Mouse (Mus musculus) embryonic facial prominence, embryonic 12.5 days (tissue): ENCODE measurements around the gene Gm45837. TPM values are rescaled to one million over a fixed set of nuclear protein-coding genes. Genes with fewer than 3 reads are reported as not detected.

Experiments
- ATAC-seq: fragments of 200-750 bp; cut with Nextera tagmentation; 2 replicates; pipeline ENCODE4 v1.8.0; 2017; ENCODE audit not compliant: insufficient number of reproducible peaks, insufficient read depth, low FRiP score, low TSS enrichment
- H3K27ac ChIP-seq: fragments of 300-500 bp; sonication (generic); 2 replicates; pipeline ENCODE4 v1.5.1; 2016; ENCODE audit warnings: mild to moderate bottlenecking
- H3K27me3 ChIP-seq: fragments of 300-500 bp; sonication (generic); 2 replicates; pipeline ENCODE4 v1.6.1; 2016; ENCODE audit warnings: mild to moderate bottlenecking, moderate library complexity
- H3K36me3 ChIP-seq: fragments of 300-500 bp; sonication (generic); 2 replicates; pipeline ENCODE4 v1.6.1; 2016; ENCODE audit warnings: mild to moderate bottlenecking
- H3K4me1 ChIP-seq: fragments of 300-500 bp; sonication (generic); 2 replicates; pipeline ENCODE4 v1.6.1; 2016
- H3K4me2 ChIP-seq: fragments of 300-500 bp; sonication (generic); replicated peaks from 2 replicates; pipeline ENCODE4 v1.6.1; 2016; ENCODE audit warnings: mild to moderate bottlenecking, moderate library complexity
- H3K4me3 ChIP-seq: fragments of 300-500 bp; sonication (generic); 2 replicates; pipeline ENCODE4 v1.5.1; 2016; ENCODE audit warnings: mild to moderate bottlenecking
- H3K9ac ChIP-seq: fragments of 300-500 bp; sonication (generic); 2 replicates; pipeline ENCODE4 v1.6.1; 2016; ENCODE audit warnings: mild to moderate bottlenecking, moderate library complexity
- H3K9me3 ChIP-seq: fragments of 300-500 bp; sonication (generic); 2 replicates; pipeline ENCODE4 v1.6.1; 2016; ENCODE audit warnings: mild to moderate bottlenecking, moderate library complexity
- WGBS: fragments of 180-500 bp; shearing (Covaris S2); methylation state at CpG from one replicate; pipeline ENCODE4 v1.1.7; 2016; 5-methylcytosine and 5-hydroxymethylcytosine counted together
- polyA plus RNA-seq: library from polyadenylated mRNA; unstranded; fragments of >200 nt; fragmentation: Nextera tagmentation; extraction: Ambion mirVana; gene quantifications from 2 replicates; pipeline ENCODE4 v1.2.1, GENCODE M21; 2016

Gene Gm45837
- polyA plus RNA-seq, 1 experiment from 2014 or later, result not detected

DNA sequence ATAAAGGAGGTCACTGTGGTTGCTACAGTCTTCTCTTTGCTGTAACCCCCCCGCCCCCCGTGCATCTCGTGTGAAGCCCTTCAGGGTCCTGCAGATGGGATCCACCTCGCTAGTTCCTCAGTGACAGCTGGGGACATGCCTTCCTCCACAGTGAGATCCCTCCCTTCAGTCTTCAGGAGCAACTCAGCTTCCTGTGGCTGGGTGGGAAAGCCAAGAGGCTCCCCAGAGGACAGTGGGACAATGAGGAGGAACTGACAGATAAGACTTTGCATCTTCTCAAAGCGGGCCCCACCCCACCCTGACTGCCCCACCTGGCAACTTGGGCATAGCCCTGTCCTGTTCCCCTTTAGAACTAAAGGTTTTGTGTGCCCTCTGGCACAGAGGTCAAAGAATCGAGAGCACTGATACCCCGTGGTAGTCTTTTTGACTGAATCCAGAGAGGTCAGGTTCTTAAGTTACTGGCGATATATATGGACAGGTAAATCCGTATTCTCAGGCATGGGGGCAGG lies 48.7 kb downstream of the Gm45837 start:
- 73% methylated on average over 9 of the region's 9 CpGs for WGBS
- no peak overlapping the region for H3K4me2 ChIP-seq
- no peak overlapping the region for H3K27ac ChIP-seq
- no peak overlapping the region for H3K4me3 ChIP-seq
- H3K9me3 ChIP-seq, result no peaks in the 10 kb centered on the region
- H3K9ac ChIP-seq, result no peak overlapping the region
- no peaks in the 10 kb centered on the region for H3K36me3 ChIP-seq
- H3K4me1 ChIP-seq, result peaks cover 3% of the 10 kb centered on the region; the same call in 1 of the 2 replicates
- ATAC-seq, result no peak
- H3K27me3 ChIP-seq, result 0 out of 2 replicates have a peak, but pooled peaks cover 12% of the 10 kb centered on the region

DNA sequence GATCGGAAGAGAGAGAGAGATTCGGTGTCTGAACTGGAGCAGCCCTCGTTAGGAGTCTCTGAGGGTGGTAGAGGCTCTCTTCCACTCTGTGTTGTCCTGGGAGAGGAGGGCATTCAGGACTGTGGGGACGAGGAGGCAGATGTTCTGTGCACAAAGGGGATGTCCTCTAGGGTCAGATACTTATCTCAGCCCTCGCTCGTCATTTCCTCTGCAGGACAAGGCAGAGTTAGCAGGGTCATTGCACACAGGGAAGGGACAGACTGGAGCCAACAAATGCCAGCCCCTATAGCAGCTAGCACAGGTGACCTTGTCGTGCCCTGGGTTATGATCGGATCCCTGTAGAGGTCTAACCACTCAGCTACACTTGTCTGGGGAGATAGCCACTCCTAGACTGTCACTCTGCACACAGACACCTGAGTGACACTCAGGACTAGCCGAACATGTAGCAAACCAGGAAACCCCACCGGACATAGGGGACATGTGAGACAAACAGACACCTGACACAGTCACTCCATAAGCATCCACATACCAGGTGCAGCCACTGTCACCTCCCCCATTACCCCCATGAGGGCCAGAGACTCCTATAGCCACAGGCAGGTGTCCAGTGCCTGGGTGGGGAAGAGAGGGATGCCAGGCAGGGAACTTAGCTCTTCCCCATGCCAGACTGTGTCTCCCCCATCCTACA lies 49.4 kb downstream of the Gm45837 start:
- no peak for ATAC-seq
- peaks cover 8% of the 10 kb centered on the region for H3K4me1 ChIP-seq
- no peaks in the 10 kb centered on the region for H3K36me3 ChIP-seq

DNA sequence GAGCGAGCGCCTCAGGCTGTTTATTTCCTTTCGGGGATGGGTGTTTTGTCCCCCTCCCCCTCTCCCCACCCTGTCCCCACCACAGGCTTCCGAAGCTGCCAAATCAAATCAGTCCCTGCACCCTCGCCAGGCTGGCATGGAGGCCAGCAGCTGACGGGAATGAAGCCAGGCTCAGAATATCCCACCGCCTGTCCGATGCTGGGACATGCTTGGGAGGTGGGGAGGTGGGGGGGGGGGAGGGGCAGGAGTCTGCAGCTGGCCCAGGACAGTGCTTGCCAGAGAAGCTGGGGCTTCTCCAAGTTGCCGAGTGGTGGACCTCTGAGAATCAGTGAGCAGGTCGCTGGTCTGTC lies 49.9 kb downstream of the Gm45837 start:
- Histone ChIP-seq H3K36me3 (no peaks in the 10 kb centered on the region), H3K27me3 (0 out of 2 replicates have a peak, but pooled peaks cover 7% of the 10 kb centered on the region), H3K4me2 (no peak overlapping the region), H3K4me1 (peaks cover 13% of the 10 kb centered on the region), H3K4me3 (no peak overlapping the region), H3K27ac (no peak overlapping the region), H3K9ac (no peak overlapping the region), H3K9me3 (no peaks in the 10 kb centered on the region)
- WGBS, result 44% methylated on average over 10 of the region's 10 CpGs
- ATAC-seq, result no peak

More for the DNA sequence above, 49.4 kb downstream of the Gm45837 start:
- 61% methylated on average over 10 of the region's 10 CpGs for WGBS
- Histone ChIP-seq H3K9ac (no peak overlapping the region), H3K4me2 (no peak overlapping the region), H3K9me3 (no peaks in the 10 kb centered on the region), H3K27me3 (0 out of 2 replicates have a peak, but pooled peaks cover 12% of the 10 kb centered on the region), H3K27ac (no peak overlapping the region), H3K4me3 (no peak overlapping the region)

DNA sequence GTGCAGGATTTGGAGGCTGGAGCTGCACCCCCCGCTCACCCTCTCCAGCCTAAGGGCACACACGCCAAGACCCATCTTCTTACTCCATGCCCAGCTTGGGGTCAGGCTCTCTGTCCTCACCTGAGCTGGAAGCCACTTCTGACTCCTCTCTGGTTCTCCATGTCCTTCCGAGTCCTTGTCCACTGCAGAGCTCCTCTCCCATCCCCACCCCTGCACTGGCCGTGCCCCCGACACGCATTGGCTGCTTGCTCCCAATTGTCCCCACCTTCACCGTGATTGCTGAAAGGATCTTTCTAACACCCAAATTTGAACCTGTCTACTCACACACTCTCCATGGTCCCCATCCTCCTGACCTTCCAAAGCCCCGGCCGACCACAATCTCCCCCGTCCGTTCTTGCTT lies 50.9 kb downstream of the Gm45837 start:
- H3K36me3 ChIP-seq, result no peaks in the 10 kb centered on the region
- 0 out of 2 replicates have a peak, but pooled peaks cover 5% of the 10 kb centered on the region for H3K27me3 ChIP-seq
- no peak overlapping the region for H3K4me3 ChIP-seq
- H3K4me1 ChIP-seq, result peaks cover 13% of the 10 kb centered on the region
- no peak for ATAC-seq
- H3K4me2 ChIP-seq, result no peak overlapping the region
- WGBS, result 79% methylated on average over 11 of the region's 11 CpGs
- H3K9me3 ChIP-seq, result no peaks in the 10 kb centered on the region
- no peak overlapping the region for H3K9ac ChIP-seq
- no peak overlapping the region for H3K27ac ChIP-seq

DNA sequence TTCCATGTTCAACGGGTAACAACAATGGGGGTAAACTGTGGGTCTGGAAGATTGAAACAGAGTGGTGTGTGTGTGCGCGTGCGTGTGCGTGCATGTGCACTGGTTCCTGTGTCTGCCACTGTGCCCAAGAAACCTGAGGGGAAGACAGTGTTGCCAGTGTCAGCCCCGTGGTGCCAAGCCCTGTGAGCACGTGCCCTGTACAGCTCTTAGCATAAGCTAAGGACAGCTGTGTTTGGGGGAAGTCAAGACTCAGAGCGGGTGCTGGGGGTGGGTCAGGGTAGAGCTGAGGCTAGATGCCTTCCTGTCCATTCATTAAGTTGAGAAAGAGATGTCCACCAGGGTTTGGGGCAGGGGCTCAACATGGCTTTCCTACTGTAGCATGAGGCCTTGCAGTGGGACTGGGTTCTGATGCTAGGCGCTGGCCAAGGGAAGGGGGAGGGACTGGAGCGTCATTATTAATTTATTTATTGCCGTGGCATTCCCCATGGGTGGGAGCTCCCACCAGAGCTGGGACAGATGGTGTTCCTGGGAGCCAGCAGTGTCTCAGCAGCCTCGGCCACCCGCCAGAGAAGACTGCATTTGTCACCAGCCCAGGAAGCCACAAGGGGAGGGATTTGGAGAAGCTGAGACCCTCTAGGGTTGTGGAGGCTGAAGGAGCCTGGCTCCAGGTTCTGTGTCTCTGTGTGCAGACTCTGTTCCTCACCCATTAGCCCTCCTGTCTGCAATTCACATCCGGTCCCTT lies 51.8 kb downstream of the Gm45837 start:
- Histone ChIP-seq H3K4me2 (no peak overlapping the region), H3K4me3 (no peak overlapping the region), H3K4me1 (peaks cover 10% of the 10 kb centered on the region), H3K9me3 (no peaks in the 10 kb centered on the region), H3K27me3 (0 out of 2 replicates have a peak, but pooled peaks cover 5% of the 10 kb centered on the region), H3K9ac (no peak overlapping the region), H3K27ac (no peak overlapping the region), H3K36me3 (no peaks in the 10 kb centered on the region)
- no peak for ATAC-seq
- WGBS, result 79% methylated on average over 14 of the region's 14 CpGs

DNA sequence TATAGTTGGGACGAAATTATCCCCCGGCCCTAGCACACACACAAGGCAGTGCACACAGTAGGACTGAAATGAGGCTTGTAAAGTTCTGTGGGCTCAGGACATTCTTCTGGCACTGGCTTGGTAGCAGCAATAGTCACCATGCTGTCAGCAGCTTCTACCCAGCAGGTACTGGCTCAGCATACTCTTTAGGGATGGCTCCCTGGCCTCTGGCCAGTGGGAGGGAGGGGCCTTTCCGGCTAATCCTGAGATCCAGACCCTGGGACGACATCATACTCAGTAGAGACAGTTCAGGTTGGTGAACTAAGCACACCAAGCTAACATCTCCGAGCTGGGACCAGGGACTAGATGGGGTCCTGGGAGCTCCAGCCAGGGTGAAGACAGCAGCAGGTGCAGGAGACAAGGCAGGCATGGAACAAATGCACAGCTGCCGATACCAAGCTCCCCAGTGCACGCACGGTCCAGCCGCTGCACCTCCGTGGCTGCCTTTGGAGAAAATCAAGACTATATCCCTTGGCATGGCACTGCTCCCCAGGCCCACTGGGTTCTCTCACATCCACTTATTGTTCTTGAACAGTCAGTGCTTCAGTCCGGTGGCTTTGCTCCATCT lies 53.1 kb downstream of the Gm45837 start:
- peaks cover 10% of the 10 kb centered on the region for H3K4me1 ChIP-seq
- no peak overlapping the region for H3K4me3 ChIP-seq
- no peak overlapping the region for H3K4me2 ChIP-seq
- no peaks in the 10 kb centered on the region for H3K27me3 ChIP-seq
- no peaks in the 10 kb centered on the region for H3K36me3 ChIP-seq
- WGBS, result 76% methylated on average over 11 of the region's 11 CpGs
- H3K27ac ChIP-seq, result no peak overlapping the region
- ATAC-seq, result no peak
- H3K9me3 ChIP-seq, result no peaks in the 10 kb centered on the region
- no peak overlapping the region for H3K9ac ChIP-seq

DNA sequence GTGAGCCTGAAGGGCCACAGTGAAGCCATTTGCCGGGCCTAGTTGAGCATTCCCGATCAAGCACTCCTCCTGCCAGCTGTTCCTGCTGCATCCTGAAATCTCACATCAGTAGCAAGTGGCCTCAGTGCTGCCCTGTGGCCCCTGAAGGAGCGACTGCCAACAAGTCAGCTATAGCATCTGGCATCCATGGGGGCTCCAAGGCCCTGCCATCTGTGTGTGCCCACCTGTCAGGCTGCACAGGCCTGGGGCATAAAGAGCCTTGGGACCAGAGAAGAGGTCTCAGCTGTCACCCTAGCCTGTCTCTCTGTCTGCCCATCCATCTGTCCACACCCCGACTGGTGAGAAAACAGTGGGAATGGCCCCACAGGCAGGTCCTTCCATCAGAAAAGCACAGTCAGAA lies 54.2 kb downstream of the Gm45837 start:
- Histone ChIP-seq H3K27me3 (no peaks in the 10 kb centered on the region), H3K4me2 (no peak overlapping the region), H3K9me3 (no peaks in the 10 kb centered on the region), H3K9ac (no peak overlapping the region), H3K27ac (0 out of 2 replicates have a peak overlapping the region, but pooled peaks have one; percentile 5), H3K4me1 (peaks cover 10% of the 10 kb centered on the region), H3K4me3 (no peak overlapping the region), H3K36me3 (no peaks in the 10 kb centered on the region)
- ATAC-seq, result no peak
- WGBS, result 69% methylated on average over 4 of the region's 4 CpGs

DNA sequence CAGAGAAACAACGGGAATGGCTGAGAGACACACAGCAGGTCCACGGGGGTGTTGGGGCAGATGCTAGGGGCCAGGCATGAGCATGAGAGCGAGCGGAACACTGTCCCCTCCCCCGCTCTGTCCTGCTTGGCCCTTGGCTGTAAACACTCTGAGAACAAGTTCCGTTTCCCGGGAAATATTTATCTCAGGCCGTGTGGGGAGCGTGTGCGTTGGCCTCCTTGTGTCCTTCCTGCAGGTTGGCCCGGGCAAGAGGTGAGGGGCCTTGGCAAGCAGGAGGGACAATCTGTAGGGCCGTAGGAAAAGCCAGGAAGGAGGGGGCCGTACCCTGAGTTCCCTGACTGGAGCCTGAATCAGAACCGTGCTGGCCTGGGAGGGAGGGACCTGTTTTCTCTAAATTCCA lies 54.7 kb downstream of the Gm45837 start:
- H3K9me3 ChIP-seq, result no peaks in the 10 kb centered on the region
- H3K27me3 ChIP-seq, result no peaks in the 10 kb centered on the region
- H3K4me2 ChIP-seq, result no peak overlapping the region
- no peak overlapping the region for H3K9ac ChIP-seq
- WGBS, result 38% methylated on average over 14 of the region's 14 CpGs
- 0 out of 2 replicates have a peak overlapping the region, but pooled peaks have one; percentile 5 for H3K27ac ChIP-seq
- H3K36me3 ChIP-seq, result no peaks in the 10 kb centered on the region
- H3K4me1 ChIP-seq, result peaks cover 10% of the 10 kb centered on the region
- no peak overlapping the region for H3K4me3 ChIP-seq
- no peak for ATAC-seq

DNA sequence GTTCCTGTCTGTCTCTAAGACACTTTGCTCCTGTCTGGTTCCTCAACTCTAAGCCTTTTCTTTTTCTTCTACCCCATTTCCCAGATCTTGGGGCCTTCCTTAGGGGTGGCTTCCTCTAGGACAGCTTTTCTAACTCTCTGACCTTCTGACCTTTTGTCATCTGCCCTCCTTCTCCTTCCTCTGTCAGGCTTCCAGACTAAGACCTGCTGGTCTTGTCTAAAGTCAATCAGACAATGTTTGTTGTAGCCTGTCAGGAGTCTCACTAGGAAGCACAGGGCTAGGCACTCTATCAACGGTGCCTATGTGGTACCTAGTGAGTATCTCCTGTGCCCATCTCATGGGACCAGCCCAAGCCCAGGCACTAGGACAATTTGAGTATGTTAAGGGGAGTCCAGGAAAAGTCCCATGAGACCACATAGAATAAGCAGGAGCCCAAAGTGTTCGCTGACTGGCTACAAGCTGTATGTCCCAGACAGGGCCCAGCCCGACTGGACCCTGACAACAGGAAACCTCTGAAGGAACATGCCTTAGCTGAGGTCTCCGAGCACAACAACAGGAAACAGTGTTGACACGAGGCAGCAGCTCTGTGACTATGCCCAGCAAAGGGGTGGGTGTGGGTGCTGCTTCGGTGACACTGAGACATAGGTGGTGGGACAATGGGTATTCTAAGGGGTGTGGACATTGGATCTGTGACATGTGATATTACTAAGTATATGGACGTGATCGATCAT lies 55.3 kb downstream of the Gm45837 start:
- H3K27ac ChIP-seq, result no peak overlapping the region
- 83% methylated on average over 8 of the region's 8 CpGs for WGBS
- no peaks in the 10 kb centered on the region for H3K9me3 ChIP-seq
- H3K36me3 ChIP-seq, result no peaks in the 10 kb centered on the region
- no peaks in the 10 kb centered on the region for H3K27me3 ChIP-seq
- H3K4me1 ChIP-seq, result peaks cover 10% of the 10 kb centered on the region
- no peak overlapping the region for H3K9ac ChIP-seq
- ATAC-seq, result no peak
- H3K4me2 ChIP-seq, result no peak overlapping the region
- H3K4me3 ChIP-seq, result no peak overlapping the region

DNA sequence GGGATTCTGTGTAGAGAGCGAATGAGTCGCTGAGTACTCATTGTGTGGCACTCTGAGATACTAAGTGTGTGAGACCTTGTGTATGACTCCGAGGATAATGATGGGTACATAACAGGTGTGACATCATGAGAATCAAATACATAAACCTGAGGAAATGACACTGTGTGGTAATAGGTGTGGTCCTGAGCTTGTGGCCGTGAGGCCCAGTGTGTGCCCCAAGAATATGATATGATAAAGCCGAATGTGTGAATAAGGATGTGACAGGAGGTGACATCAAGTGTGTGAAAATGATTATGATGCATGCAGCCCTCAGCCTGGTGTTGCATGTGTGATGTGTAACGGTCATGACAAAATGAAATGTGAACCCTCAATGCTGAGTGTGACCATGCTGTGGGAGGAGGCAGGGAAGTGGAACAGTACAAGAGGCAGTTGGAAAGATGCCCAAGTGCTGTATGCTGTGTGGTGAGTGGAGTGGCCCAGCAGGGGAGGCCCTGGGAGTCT lies 55.9 kb downstream of the Gm45837 start:
- Histone ChIP-seq H3K4me2 (no peak overlapping the region), H3K27me3 (no peaks in the 10 kb centered on the region), H3K9ac (no peak overlapping the region), H3K27ac (no peak overlapping the region), H3K4me1 (peaks cover 15% of the 10 kb centered on the region), H3K36me3 (no peaks in the 10 kb centered on the region), H3K4me3 (no peak overlapping the region), H3K9me3 (no peaks in the 10 kb centered on the region)
- WGBS, result 89% methylated on average over 6 of the region's 6 CpGs
- ATAC-seq, result no peak

DNA sequence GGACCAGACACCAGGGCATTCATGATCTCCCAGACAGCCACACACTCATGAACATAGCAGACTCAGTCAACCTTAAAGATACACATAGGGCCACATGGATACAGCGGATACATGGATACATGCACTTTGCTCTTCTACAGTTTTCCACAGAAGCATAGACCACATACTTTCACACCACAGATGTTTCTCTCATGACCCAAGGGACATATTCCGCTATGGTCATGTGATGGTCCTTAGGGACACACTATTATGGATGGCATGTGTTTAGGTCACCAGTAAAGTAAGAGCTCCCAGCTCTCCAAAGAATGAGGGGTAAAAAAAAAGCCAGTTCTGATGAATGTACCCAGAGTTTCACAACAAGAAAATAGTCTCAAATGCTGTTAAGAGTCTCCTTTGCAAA lies 60.7 kb downstream of the Gm45837 start:
- Histone ChIP-seq H3K9me3 (no peaks in the 10 kb centered on the region), H3K4me1 (peaks cover 7% of the 10 kb centered on the region; the same call in 1 of the 2 replicates), H3K9ac (no peak overlapping the region), H3K36me3 (no peaks in the 10 kb centered on the region), H3K4me3 (no peak overlapping the region), H3K27me3 (no peaks in the 10 kb centered on the region), H3K4me2 (no peak overlapping the region), H3K27ac (no peak overlapping the region)
- ATAC-seq, result no peak
- WGBS, result 87% methylated on average over 2 of the region's 2 CpGs
